Mouse (Mus musculus) frontal cortex, adult 2 months (tissue): Measurements from ENCODE around the gene Ubr3. TPM values are rescaled to one million over a fixed set of nuclear protein-coding genes. Genes with fewer than 3 reads are reported as not detected.

Experiments used
- DNase-seq, 2 experiments: peaks; one replicate each; pipeline ENCODE4 v3.0.0; 2022; ENCODE audit warnings: low spot score in 1 of 2; ENCODE audit errors: extremely low spot score in 1 of 2
- polyA plus RNA-seq: library from polyadenylated mRNA; depleted of rRNA; stranded (reverse); fragments of >200 nt; gene quantifications from 2 replicates; pipeline ENCODE4 v1.2.3, GENCODE M21; 2012; rRNA removed

Gene Ubr3
- polyA plus RNA-seq: 82.7 and 105 TPM in 2 replicates

- DNase-seq: peak; percentile 92 to 97
Observed at GRCm38 (mm10) chr2:69897039-69897617, at the start of gene Ubr3. Ubr3 (plus strand) TSS chr2:69897246.

GRCm38 (mm10) chr2:69849215-69849614, 47.8 kb upstream of the Ubr3 start:
- no peak for DNase-seq

GRCm38 (mm10) chr2:69851427-69852058, 45.5 kb upstream of the Ubr3 start:
- no peak for DNase-seq

- DNase-seq: no peak
Observed at GRCm38 (mm10) chr2:69856392-69856791, 40.7 kb upstream of the Ubr3 start.

GRCm38 (mm10) chr2:69857882-69858281, 39.2 kb upstream of the Ubr3 start:
- DNase-seq: no peak

- DNase-seq: peak in 1 of 2 experiments; percentile 32
Observed at GRCm38 (mm10) chr2:69860972-69861452, 36.0 kb upstream of the Ubr3 start.

GRCm38 (mm10) chr2:69861485-69862091, 35.5 kb upstream of the Ubr3 start, which contains the start of gene Ssb:
Ssb (plus strand) TSS chr2:69861562.
- peak; percentile 86 to 96 for DNase-seq

- DNase-seq: no peak
Observed at GRCm38 (mm10) chr2:69862117-69862657, 34.9 kb upstream of the Ubr3 start.

- DNase-seq: no peak
Observed at GRCm38 (mm10) chr2:69883990-69884391, 13.1 kb upstream of the Ubr3 start.

GRCm38 (mm10) chr2:69884581-69884980, 12.5 kb upstream of the Ubr3 start:
- DNase-seq: no peak

GRCm38 (mm10) chr2:69885050-69885449, 12.0 kb upstream of the Ubr3 start:
- no peak for DNase-seq

- peak; percentile 75 to 90 for DNase-seq
Observed at GRCm38 (mm10) chr2:69885451-69886305, 11.4 kb upstream of the Ubr3 start, which contains the start of gene Mettl5. Mettl5 (minus strand) TSS chr2:69885615.

- DNase-seq: no peak
Observed at GRCm38 (mm10) chr2:69888957-69889356, 8.1 kb upstream of the Ubr3 start.

- DNase-seq: no peak
Observed at GRCm38 (mm10) chr2:69890843-69891242, 6.2 kb upstream of the Ubr3 start.

GRCm38 (mm10) chr2:69893145-69893544, 3.9 kb upstream of the Ubr3 start:
- no peak for DNase-seq

- no peak for DNase-seq
Observed at GRCm38 (mm10) chr2:69893891-69894290, 3.2 kb upstream of the Ubr3 start.

- no peak for DNase-seq
Observed at GRCm38 (mm10) chr2:69895502-69896223, 1.4 kb upstream of the Ubr3 start.

GRCm38 (mm10) chr2:69896224-69896581, 843 bp upstream of the Ubr3 start:
- no peak for DNase-seq

- peak; percentile 29 to 68 for DNase-seq
Observed at GRCm38 (mm10) chr2:69897618-69898575, 851 bp downstream of the Ubr3 start.
